Mouse (Mus musculus): ENCODE measurements around the gene Tle2.

Tle2 gene

GRCm38 (mm10) chr10:81605666-81605973 lies 31.3 kb downstream of the Tle2 start:
- no peak for DNase-seq

- peak; percentile 75 to 86 for DNase-seq
Observed at GRCm38 (mm10) chr10:81605974-81606751, 31.8 kb downstream of the Tle2 start, which contains the start of gene BC025920. Gene BC025920 (plus strand): TSS chr10:81606270.

GRCm38 (mm10) chr10:81608308-81608707 lies 33.9 kb downstream of the Tle2 start:
- DNase-seq: no peak

GRCm38 (mm10) chr10:81612779-81613178 lies 38.4 kb downstream of the Tle2 start:
- no peak for DNase-seq

GRCm38 (mm10) chr10:81615486-81615885 lies 41.1 kb downstream of the Tle2 start:
- DNase-seq: no peak

- DNase-seq: no peak
Observed at GRCm38 (mm10) chr10:81619976-81620375, 45.6 kb downstream of the Tle2 start.

- no peak for DNase-seq
Observed at GRCm38 (mm10) chr10:81620786-81621185, 46.4 kb downstream of the Tle2 start.

GRCm38 (mm10) chr10:81623441-81623840 lies 49.1 kb downstream of the Tle2 start:
- no peak for DNase-seq

- DNase-seq: no peak
Observed at GRCm38 (mm10) chr10:81626101-81626993, 52.0 kb downstream of the Tle2 start.

GRCm38 (mm10) chr10:81626994-81627835 lies 52.9 kb downstream of the Tle2 start, which contains the start of gene Sirt6:
Gene Sirt6 (minus strand): TSS chr10:81627797.
- peak; percentile 89 to 94 for DNase-seq

- no peak for DNase-seq
Observed at GRCm38 (mm10) chr10:81627836-81628220, 53.5 kb downstream of the Tle2 start.

GRCm38 (mm10) chr10:81628390-81628789 lies 54.0 kb downstream of the Tle2 start, which contains the start of gene Ankrd24:
Gene Ankrd24 (plus strand): TSS chr10:81628540.
- DNase-seq: no peak

GRCm38 (mm10) chr10:81633253-81634099 lies 59.1 kb downstream of the Tle2 start:
- DNase-seq: peak; percentile 80 to 88

GRCm38 (mm10) chr10:81636338-81636737 lies 62.0 kb downstream of the Tle2 start:
- DNase-seq: no peak

GRCm38 (mm10) chr10:81638101-81638500 lies 63.7 kb downstream of the Tle2 start:
- DNase-seq: no peak

Data from thymus, adult 18-20 months (tissue).